Mouse (Mus musculus): ENCODE results near the gene Cabp7.
A peak's percentile ranks its signal among the peaks of the same experiment; 100 is the strongest.

Cabp7 gene

DNA sequence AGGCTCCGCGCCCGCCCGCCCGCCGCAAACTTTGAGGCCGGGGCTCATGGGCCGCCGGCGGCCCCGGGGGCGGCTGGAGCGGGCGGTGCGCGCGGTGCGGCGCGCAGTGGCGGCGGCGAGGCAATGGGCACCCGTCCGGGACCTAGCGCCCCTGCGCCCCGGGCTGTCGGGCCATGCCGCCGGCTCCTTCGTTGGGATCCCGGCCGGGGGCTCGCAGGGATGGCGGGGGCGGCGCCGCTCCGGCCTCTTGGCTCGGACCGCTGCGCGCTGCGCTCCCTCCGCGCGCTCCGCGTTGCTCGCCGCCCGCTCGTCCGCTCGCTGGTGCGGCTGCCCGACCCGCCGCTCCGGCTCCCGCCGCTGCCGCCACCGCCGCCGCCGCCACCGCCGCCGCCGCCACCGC is at the start of gene Cabp7:
TSS of gene Cabp7 (minus strand) at position 46 of the 400 bp plus-strand sequence.
- DNase-seq, result no peak

DNA sequence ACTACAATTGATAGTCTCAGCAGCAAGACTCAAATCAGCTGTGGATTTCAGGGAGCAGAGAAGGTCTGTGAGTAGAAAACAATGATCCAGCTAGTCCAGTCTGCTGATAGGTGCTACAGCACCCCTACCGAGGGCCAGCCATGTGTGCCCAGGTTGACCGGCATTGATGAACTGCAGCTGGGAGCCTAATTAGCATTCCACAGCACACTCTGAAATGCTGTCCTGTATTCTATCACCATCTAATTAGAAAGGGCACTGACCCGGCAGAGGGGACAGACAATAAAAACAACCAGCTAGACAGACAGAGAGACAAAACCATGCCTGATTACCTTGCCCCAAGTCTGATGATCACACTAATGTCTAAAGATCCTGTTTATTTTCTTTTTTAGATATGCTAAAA is 46.4 kb upstream of the Cabp7 start:
- no peak for DNase-seq

DNA sequence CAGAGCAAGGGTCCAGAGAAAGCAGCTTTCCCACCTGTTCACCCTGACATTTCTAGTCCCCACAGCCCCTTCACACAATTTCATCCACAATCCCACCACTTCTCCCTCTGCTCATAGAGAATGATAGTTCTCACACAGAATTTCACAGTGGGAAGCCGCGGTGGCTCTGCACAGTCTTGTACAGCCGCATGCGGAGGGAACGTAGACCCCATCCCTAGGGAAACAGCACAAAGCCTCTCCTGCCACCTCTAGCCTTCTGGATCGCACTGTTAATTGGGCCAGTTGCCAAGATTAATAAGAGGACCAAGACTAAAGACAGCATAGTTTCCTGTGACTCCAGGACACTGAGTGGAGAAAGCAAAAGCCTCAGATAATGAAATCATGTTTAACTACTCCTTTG is 45.0 kb upstream of the Cabp7 start:
- no peak for DNase-seq

DNA sequence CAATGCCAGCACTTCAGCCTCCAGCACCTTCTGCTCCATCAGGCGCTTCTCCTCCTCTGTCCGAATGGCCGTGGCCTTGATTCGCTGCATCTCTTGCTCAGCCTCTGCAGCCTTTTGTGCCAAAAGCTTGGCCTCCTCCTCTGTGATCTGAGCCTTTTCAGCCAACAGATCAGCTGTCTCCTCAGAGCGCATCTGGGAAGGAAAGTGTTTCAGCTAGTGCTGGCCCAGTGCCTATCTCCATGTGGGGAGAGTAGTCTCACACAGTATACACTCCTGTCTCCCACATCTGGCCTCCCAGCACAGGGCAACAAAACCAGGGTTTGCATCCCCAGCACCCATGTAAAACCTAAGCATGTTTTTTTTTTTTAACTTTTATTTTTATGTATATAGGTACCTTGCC is 43.1 kb upstream of the Cabp7 start:
- DNase-seq, result no peak

DNA sequence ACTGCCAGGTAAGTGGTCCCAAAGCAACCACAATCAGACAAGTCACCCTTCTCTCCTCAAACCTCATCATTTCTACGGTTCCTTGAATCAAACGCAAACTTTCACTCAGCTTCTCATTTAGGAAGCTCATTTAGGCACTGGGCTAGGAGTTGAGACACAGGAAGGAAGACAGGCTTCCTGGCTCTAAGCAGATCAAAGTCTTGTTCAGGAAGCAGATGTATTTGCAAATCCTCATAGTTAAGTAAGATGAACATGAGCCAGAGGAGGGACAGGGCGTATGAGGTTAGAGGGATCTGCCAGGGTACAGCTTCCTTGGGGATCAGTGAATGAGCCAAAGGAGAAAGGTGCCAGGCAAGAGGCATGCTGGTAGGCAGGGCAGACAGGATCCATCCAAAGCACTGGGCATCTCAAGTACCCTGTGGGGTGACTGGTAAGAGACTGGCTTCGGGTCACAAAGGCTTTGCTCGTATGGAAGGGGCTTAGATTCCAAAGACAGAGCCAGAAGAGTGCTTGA is 38.1 kb upstream of the Cabp7 start:
- DNase-seq, result no peak

DNA sequence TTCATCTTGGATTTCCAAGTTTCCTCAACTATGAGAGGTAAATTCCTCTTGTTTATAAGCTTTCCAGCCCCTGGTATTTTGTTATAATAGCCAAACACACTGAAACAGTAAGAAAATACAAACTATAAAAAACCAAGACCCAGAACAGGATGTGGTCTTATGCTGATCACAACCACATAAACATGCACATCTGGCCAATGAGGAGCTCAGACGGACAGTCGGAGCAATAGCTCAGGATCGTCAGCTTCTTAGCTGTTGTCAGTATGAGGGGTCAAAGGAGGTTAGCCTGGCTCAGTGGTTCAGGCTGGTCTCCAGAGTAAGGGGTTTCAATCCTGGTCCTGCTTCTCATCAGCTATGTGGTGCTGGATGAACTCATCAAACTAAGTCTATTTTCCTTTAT is 36.5 kb upstream of the Cabp7 start:
- DNase-seq, result no peak

DNA sequence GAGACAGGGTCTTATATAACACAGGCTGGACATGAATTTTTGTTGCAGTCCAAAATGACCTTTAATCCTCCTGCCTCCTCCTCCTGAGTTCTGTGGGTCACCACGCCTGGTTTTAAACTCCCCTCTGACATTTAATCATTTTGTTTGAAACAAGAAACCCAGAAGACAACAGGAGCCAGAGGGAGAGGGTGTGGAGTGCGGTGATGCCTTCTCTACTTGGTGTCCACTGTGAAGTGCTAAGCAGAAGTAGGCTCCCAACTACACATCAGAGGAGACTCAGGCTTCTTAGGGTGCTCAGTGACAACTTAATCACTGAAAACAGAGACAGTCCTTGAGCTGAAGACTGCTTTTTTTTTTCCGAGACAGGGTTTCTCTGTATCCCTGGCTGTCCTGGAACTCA is 34.3 kb upstream of the Cabp7 start:
- DNase-seq, result no peak

DNA sequence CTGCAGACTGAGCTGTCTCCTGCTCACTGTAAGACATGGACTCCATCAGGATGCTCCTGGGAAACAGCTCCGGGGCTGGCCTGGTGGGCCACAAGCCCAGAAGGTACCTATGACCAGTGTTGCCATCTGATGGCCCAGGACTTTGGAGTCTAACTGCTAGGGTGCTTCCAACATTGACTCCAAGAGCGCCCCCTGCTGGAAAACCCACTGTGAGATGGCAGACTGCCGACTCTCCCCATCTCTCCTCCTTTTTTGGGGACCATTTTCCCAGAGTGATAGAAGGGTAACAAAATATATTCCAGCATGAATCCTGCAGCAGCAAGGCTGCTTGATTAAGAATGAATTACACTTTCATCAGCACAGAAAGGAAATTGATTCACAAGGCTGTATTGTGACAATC is 26.3 kb upstream of the Cabp7 start:
- DNase-seq, result peak; percentile 71

DNA sequence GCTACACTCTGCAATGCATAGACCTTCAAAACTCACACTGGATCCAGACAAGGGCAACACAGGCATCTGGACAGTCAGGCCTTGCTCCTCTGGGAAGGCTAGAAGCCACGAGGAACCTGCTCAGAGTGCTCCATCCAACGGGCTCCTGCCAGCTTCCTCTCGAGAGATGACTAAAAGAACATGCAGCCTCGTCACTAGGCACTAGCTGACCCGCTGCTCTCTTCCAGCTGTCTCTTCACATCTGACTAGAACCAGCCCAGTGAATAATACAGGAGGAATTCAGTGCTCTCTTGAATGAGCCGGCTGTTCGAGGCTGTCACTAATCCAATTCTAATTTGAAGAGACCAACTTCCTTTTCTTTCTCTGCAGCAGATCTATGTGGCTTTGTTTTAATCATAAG is 25.2 kb upstream of the Cabp7 start:
- no peak for DNase-seq

DNA sequence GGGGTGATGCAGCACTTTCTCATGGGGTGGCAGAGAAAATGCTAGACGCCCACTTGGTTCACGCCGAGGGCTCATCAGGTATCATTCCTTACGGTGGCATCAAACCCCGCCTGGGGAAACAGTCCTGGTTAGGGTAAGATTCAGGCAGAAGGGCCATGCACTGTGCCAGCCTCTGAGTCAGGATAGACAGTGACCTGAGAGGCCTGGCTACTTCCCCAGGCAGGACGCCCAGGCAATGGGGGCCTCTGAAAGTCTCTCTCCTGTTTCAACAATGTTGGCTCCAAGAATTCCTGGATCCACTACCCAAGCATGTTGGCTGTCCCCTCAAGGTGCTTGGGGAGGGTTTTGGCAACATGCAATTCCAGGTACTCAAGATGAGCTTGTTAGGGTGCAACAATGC is 23.3 kb upstream of the Cabp7 start:
- DNase-seq, result no peak

DNA sequence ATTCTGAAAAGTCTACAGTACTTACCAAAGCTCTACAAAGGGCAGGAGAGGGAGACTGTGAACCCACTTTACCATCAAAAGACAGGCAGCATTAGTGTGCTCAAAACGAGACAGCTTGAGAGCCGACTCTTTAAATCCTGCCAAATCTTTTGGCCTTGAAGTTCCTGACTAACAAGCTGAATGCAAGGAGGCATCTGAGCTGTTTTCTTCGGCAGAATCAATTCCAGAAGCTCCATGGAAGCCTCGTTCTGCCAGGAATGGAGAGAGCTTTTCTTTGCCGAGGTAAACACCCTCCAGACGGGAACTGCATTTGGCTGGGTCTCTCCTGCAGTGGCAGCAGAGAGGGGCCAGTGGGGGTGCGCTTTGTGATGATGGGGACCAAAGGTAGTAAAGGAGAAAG is 22.7 kb upstream of the Cabp7 start:
- DNase-seq, result no peak

DNA sequence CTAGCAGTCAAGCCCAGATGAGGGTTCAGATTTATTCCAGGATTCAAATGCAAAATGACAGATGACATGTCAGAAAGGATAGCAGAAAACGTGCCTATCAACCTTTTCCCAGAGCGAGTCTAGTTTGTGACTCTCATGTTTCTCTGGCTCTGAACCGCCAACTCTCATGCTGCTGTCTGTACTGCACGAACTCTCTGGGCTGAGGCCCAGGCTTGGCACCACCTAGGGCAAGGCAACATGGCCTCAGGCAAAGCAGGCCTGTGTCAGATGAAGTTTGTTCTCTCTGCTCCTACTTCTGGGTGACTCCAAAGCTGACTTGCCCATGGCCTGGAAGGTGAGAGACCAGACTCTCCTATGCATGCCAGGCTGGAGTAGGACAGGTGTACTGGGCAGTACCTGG is 21.8 kb upstream of the Cabp7 start:
- no peak for DNase-seq

DNA sequence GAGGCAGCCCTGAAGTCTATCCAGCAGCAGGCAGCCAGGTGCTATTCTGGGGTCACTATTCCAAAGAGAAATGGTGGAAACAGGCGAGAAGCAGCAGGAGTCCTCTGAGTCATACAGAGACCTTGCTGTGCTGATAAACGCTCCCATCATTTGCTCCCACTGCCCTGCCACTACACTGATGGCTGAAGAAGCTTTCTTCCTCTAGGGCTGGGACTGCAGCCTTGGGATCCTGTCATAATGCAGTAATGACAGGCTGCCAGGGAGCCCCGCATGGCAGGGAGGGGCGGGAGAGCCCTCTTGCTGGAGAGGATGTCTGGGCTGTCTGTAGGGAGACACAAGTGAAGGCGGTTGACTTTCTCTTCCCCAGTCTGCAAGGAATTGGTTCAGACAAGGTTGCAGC is 17.9 kb upstream of the Cabp7 start:
- peak; percentile 19 for DNase-seq

DNA sequence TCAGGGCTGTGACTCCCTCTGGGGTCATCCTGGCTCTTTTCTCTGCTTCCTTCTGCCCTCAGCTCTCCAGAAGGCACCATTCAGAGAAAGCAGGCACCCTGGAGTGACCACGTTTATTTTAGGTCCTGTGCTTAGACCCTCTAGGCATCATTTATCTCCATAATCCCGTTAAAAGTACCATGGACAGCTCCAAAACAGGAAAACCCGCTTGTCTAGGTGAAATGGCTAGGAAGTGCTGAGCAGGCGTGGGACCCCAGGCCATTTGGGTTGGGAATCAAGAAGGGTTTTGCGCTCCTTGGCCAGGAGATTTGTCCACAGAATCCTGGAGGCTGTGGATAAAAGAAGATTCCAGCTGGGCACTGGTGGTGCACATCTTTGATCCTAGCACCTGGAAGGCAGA is 17.1 kb upstream of the Cabp7 start:
- no peak for DNase-seq

DNA sequence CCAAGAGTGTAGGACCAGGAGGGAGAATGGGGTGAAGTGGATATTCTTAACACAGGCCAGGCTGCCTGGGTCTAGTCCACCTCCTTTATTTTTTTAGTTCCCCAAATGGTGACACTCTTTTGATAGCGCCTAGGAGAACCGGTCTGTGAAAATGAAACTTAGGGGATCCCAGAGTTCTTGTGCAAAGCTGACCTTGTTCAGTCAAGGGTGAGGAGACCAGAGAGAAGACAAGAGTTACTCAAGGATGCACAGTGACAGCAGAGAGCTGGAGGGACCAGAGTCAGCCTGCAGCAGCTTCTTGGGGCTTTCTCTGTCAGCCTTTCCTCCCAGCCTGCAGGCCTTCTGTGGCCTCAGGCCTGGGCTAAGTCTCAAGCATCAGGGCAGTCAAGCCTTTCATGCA is 15.9 kb upstream of the Cabp7 start:
- DNase-seq, result no peak

DNA sequence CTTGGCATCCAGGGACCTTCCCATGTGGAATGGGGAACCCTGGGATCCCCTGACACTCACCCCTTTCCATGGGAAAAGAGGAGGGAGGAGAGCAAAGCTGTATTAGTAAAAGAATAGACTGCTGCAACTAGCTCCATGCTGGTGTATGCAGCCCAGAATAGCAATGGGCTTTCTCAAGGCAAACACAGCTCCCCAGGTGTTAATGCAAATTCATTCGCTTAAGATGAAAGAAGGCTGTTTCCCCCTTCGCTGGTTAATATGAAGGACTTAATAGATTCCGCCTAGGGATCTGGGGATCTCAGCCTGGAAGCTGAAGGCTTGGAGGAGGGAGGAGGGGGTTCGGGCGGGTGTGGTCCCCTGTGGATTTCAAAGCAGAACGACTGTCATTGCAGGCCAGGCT is 15.4 kb upstream of the Cabp7 start:
- no peak for DNase-seq

DNA sequence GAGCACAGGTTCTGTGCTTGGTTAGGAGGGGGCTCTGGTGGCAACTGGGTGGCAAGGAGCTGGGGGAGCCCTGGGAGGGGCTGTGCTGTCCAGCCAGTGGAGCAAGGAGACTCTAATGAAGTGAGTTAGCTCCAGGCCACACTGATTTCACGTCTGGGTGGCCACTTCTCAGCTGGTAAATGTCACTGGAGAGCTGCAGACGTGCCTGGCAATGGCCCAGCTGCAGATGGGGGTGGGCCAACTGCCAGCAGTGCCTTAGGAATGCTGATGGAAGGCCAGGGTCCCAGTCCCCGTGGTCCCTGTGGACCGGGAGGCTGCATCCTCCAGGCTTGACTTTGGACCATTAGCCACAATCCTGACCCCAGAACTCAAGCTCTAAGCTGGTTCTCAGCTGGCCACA is 13.9 kb upstream of the Cabp7 start:
- no peak for DNase-seq

DNA sequence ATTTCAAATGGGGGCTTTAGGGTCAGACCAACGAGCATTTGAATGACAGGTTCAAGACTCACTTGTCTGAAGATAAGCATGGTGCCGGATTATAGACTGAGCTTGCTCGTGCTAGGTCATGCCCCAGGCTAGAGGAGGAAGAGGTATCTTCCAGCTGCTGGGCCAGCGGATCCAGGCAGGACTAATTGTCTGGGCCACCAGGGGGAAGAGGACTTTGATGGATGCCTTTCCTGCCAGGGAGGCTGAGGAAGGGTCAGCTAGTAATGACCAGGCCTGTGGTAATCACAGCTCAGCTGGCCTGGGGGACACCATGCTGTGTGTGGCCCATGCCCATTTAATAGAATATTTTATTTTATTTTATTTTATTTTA is 11.2 kb upstream of the Cabp7 start:
- no peak for DNase-seq

DNA sequence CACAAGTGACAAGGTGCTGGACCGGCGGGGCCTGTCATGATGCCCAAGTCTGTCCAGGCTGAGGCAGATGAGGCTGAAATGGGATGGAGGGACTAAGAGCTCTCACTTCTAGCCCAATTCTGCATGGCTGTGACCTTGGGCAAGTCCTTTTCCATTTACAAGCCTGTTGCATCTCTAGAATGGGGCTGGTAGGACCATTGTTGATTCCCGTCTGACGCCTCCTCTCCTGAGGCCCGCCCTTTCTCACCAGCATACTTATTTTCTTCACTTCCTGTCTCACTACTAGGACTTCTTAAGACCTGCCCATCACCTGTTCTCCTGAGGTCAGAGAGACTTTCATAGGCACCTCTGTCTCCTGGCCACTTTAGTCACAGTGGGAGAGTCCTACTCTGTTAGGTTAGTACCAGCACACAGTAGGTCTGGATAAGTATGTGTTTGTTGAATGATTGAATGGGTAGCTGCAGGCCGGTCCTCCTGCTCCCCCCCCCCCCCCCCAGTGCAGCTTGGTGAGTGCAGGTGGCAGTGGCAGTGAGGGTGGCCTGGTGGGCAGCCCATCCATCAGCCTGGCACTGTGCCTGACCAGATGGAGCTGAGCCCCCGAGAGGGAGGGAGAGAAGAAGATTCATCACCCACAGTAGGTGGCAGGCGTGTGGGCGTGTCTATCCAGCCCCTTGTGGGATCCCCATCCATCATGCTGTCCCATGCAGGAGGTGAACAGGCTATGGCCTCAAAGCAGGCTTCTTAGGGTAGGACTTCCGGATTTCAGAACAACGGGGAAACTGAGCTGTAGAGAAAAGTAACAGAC is 10.6 kb upstream of the Cabp7 start:
- no peak for DNase-seq

DNA sequence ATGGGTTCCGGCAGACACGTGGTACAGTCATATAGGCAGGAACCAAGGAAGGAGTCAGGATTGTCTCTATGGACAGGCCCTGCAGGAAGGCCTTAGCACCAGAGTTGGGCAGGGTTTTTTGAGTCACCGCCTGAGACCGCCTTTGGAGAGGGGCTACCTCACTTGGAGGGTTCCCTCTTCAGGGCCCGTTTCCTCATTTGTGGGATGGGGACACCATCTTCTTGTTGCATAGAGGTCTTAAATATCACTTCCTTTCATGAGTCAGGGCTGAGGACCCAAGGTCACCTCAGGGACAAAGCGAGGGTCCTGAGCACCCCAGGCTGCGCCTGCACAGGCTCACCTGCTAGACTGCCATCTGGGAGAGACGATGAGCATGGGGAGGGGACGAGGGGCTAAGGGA is 9.9 kb upstream of the Cabp7 start:
- DNase-seq, result no peak

DNA sequence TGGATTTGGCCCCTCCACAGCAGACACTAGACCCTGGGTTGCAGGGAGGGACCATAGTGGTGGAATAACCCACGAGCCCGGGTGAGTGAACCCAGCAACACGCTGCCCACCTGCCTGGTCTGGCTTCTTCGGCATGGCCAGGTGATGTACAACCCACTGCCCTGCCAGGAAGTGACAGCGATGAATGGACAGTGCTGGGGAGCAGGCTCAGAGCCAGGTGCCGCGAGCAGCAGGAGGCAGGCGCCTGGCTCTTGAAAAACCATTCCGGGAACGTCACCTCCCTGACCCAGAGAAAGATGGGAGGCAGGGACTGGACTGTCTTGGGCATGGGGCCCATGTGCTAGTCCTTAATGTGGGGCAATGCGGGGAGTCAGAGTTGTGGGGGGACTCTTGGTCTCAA is 8.3 kb upstream of the Cabp7 start:
- no peak for DNase-seq

DNA sequence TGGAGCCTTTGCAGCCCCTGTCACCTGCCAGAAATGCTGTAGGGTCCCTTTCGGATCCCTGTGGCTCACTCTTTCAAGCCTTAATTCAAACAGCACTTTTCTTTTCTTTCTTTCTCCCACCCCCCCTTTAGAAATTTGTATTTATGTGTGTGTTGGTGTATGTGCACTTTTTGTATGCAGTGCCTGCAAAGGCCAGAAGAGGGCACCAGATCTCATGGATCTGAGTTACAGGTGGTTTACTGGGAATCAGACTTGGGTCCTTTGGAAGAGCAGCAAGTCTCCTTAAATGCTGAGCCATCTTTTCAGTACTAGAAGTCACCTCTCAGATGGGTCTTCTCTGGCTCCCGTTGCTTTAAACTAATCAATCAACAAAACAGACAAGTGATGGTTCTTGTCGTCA is 7.5 kb upstream of the Cabp7 start:
- DNase-seq, result no peak

DNA sequence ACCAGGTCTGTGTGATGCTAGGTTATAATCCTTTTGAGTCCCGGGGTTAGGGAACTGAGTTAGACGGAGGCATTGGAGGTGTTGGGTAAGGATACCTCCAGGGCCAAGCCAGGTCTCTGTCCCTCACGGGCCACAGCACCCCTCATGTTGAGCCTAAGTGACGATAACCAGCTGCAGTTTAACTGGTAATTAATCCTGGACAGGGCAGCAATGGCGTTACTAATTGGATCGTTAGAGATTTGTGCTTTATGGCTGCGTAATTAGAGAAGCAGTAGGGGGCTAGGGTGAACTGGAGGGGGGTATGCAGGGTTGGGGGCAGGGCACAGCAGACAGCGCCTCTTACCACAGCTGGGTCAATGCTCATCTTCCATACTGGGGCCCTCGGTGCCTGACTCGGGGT is 6.3 kb upstream of the Cabp7 start:
- no peak for DNase-seq

DNA sequence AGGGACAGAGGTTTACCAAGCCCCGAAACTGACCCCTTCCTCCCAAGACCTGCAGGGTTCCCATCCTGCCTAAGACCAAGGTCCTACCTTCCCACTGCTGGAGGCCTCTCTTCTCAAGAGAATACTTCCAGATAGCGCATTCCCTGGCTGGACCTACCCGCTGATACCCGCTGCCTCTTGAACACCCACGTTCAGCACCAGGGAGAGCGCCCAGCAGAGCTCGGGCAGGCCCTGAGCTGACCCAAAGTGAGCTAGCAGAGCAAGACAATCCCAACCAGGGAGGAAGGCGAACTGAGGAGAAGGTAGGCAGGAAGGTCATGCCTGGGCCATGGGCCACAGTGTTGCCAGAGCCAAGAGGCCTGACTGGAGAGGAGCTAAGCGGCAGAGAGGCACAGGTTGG is 3.7 kb upstream of the Cabp7 start:
- no peak for DNase-seq

DNA sequence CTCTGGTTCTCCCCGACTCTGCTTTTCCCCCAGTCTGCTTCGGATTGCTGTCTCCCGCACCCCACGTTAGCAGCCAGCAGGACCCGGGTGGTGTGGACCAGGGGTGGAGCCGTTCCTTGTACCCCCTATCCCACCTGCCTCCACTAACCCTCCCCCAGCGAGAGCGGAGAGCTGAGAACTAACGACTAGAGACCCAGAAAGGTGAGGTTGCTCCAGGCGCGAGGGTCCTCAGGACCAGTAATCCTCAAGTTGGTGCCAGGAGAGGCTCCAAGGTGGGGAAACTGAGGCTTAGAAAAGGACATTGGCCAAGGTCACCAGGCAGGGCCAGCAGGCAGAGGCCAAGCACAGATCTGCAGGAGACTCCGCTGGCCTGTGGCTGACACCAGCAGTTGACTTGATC is 707 bp upstream of the Cabp7 start:
- no peak for DNase-seq

All from cerebellum, adult 9-10 months (tissue).